Mouse (Mus musculus): ENCODE data around the gene Tmc7. TPM values are rescaled to one million over a fixed set of nuclear protein-coding genes. Genes with fewer than 3 reads are reported as not detected.

Gene Tmc7
- polyA plus RNA-seq, 1 experiment from 2014 or later: 8.4 TPM

GRCm38 (mm10) chr7:118494892-118495579, 89.5 kb downstream of the Tmc7 start:
- no peak for ATAC-seq
- no peak overlapping the region for H3K27ac ChIP-seq

GRCm38 (mm10) chr7:118493892-118494291, 90.6 kb downstream of the Tmc7 start:
- WGBS: 92% methylated on average over 9 of the region's 9 CpGs
- Histone ChIP-seq H3K4me1 (peaks cover 14% of the 10 kb centered on the region), H3K9ac (no peak overlapping the region), H3K27ac (no peak overlapping the region), H3K27me3 (peaks cover 54% of the 10 kb centered on the region), H3K9me3 (replicated peaks) (no peaks in the 10 kb centered on the region), H3K4me2 (no peak overlapping the region), H3K36me3 (ENCODE audit: poor library complexity, severe bottlenecking) (no peaks in the 10 kb centered on the region), H3K4me3 (no peak overlapping the region)
- no peak for ATAC-seq

More at GRCm38 (mm10) chr7:118494892-118495579, 89.5 kb downstream of the Tmc7 start:
- Histone ChIP-seq H3K9ac (no peak overlapping the region), H3K9me3 (replicated peaks) (no peaks in the 10 kb centered on the region), H3K27me3 (peaks cover 43% of the 10 kb centered on the region), H3K36me3 (ENCODE audit: poor library complexity, severe bottlenecking) (no peaks in the 10 kb centered on the region), H3K4me3 (no peak overlapping the region), H3K4me2 (no peak overlapping the region), H3K4me1 (peaks cover 14% of the 10 kb centered on the region)
- 83% methylated on average over 4 of the region's 4 CpGs for WGBS

- peak; percentile 73 for ATAC-seq
- Histone ChIP-seq H3K4me2 (peak within 1 kb of the TSS; percentile 89), H3K4me1 (peaks cover 19% of the 10 kb centered on the region), H3K9me3 (replicated peaks) (no peaks in the 10 kb centered on the region), H3K27ac (no peak within 1 kb of the TSS), H3K36me3 (ENCODE audit: poor library complexity, severe bottlenecking) (no peaks in the 10 kb centered on the region), H3K4me3 (peak within 1 kb of the TSS; percentile 56), H3K9ac (peak within 1 kb of the TSS; percentile 73), H3K27me3 (peaks cover 62% of the 10 kb centered on the region)
- WGBS: under 1% methylated on average over 55 of the region's 55 CpGs
Observed at GRCm38 (mm10) chr7:118491431-118492147, 92.9 kb downstream of the Tmc7 start, which contains the start of gene Itpripl2. Gene Itpripl2, minus strand, starts transcription at chr7:118491975.

- Histone ChIP-seq H3K4me3 (peak overlapping the region; percentile 56), H3K9me3 (replicated peaks) (no peaks in the 10 kb centered on the region), H3K27ac (no peak overlapping the region), H3K9ac (peak overlapping the region; percentile 73), H3K27me3 (peaks cover 62% of the 10 kb centered on the region), H3K4me1 (peaks cover 19% of the 10 kb centered on the region), H3K4me2 (peak overlapping the region; percentile 89), H3K36me3 (ENCODE audit: poor library complexity, severe bottlenecking) (no peaks in the 10 kb centered on the region)
- 2% methylated on average over 67 of the region's 67 CpGs for WGBS
- ATAC-seq: peak; percentile 50
Observed at GRCm38 (mm10) chr7:118490666-118491430, 93.7 kb downstream of the Tmc7 start.

GRCm38 (mm10) chr7:118489706-118490665, 94.5 kb downstream of the Tmc7 start:
- 13% methylated on average over 57 of the region's 57 CpGs for WGBS
- Histone ChIP-seq H3K9me3 (replicated peaks) (no peaks in the 10 kb centered on the region), H3K4me2 (peak overlapping the region; percentile 89; the same call in 1 of the 2 replicates), H3K4me3 (peak overlapping the region; percentile 56), H3K27me3 (peaks cover 60% of the 10 kb centered on the region), H3K4me1 (peaks cover 19% of the 10 kb centered on the region), H3K36me3 (ENCODE audit: poor library complexity, severe bottlenecking) (no peaks in the 10 kb centered on the region), H3K9ac (no peak overlapping the region), H3K27ac (no peak overlapping the region)
- ATAC-seq: peak; percentile 31; the same call in 1 of the 2 replicates

GRCm38 (mm10) chr7:118488060-118488664, 96.4 kb downstream of the Tmc7 start:
- Histone ChIP-seq H3K4me2 (no peak overlapping the region), H3K9me3 (replicated peaks) (no peaks in the 10 kb centered on the region), H3K4me3 (no peak overlapping the region), H3K27ac (no peak overlapping the region), H3K9ac (no peak overlapping the region), H3K27me3 (peaks cover 51% of the 10 kb centered on the region), H3K36me3 (ENCODE audit: poor library complexity, severe bottlenecking) (no peaks in the 10 kb centered on the region), H3K4me1 (peaks cover 19% of the 10 kb centered on the region)
- ATAC-seq: no peak
- 29% methylated on average over 8 of the region's 8 CpGs for WGBS

- H3K4me3 ChIP-seq: no peak overlapping the region
- H3K27me3 ChIP-seq: peaks cover 38% of the 10 kb centered on the region
- H3K4me1 ChIP-seq: peaks cover 18% of the 10 kb centered on the region
- no peak overlapping the region for H3K9ac ChIP-seq
- no peak overlapping the region for H3K27ac ChIP-seq
- ATAC-seq: no peak
- no peak overlapping the region for H3K4me2 ChIP-seq
- WGBS: 65% methylated on average over 5 of the region's 5 CpGs
- H3K9me3 ChIP-seq (replicated peaks): no peaks in the 10 kb centered on the region
- no peaks in the 10 kb centered on the region for H3K36me3 ChIP-seq (ENCODE audit: poor library complexity, severe bottlenecking)
Observed at GRCm38 (mm10) chr7:118486917-118487316, 97.6 kb downstream of the Tmc7 start.

Other genes starting within 250 kb of the Tmc7 start
- 3.2 and 4.7 TPM in 2 replicates for gene Syt17, start 136.5 kb downstream of the Tmc7 start, polyA plus RNA-seq (2015; fragmentation: Nextera tagmentation; extraction: Ambion mirVana)
- 0.67 and 0.74 TPM in 2 replicates for gene Itpripl2, start 92.8 kb downstream of the Tmc7 start, polyA plus RNA-seq (2015; fragmentation: Nextera tagmentation; extraction: Ambion mirVana)
- 109 and 119 TPM in 2 replicates for gene Coq7, start 51.4 kb downstream of the Tmc7 start, polyA plus RNA-seq (2015; fragmentation: Nextera tagmentation; extraction: Ambion mirVana)
- 0.28 and 0.37 TPM in 2 replicates for gene Tmc5, start 12.6 kb upstream of the Tmc7 start, polyA plus RNA-seq (2015; fragmentation: Nextera tagmentation; extraction: Ambion mirVana)
- 126 and 131 TPM in 2 replicates for gene Gde1, start 121.0 kb upstream of the Tmc7 start, polyA plus RNA-seq (2015; fragmentation: Nextera tagmentation; extraction: Ambion mirVana)
- 33.0 and 42.9 TPM in 2 replicates for gene Ccp110, start 127.8 kb upstream of the Tmc7 start, polyA plus RNA-seq (2015; fragmentation: Nextera tagmentation; extraction: Ambion mirVana)
- gene Vps35l, start 155.5 kb upstream of the Tmc7 start, polyA plus RNA-seq (2015; fragmentation: Nextera tagmentation; extraction: Ambion mirVana): 78.8 and 84.2 TPM in 2 replicates